Mouse (Mus musculus): Measurements from ENCODE around the gene Hoxd13.

- TF ChIP-seq POLR2A (IDR thresholded peaks at IDR 0.05; ENCODE audit: insufficient read length, low read depth) (no peak), MYOD1 (IDR thresholded peaks at IDR 0.05; ENCODE audit: control insufficient read depth in 1 of 3, insufficient read length in 2 of 3, low read depth in 2 of 3) (no peak), TCF12 (IDR thresholded peaks at IDR 0.05; ENCODE audit: insufficient read depth, poor library complexity, severe bottlenecking) (no peak), MAX (IDR thresholded peaks at IDR 0.05; ENCODE audit: low read depth) (no peak), TCF3 (IDR thresholded peaks at IDR 0.05; ENCODE audit: insufficient read length, low read depth) (no peak), E2F4 (IDR thresholded peaks at IDR 0.05; ENCODE audit: insufficient read depth) (no peak), USF1 (IDR thresholded peaks at IDR 0.05; ENCODE audit: low read depth) (no peak), REST (IDR thresholded peaks at IDR 0.05; ENCODE audit: insufficient read depth, insufficient read length) (no peak), POLR2AphosphoS2 (IDR thresholded peaks at IDR 0.05; ENCODE audit: insufficient read length, low read depth) (no peak)
These were observed 52.3 kb downstream of the Hoxd13 start for GRCm38 (mm10) chr2:74720384-74720783.
